Mouse (Mus musculus) embryo, embryonic 10.5 days (tissue): ENCODE data around the gene Shisa3.

ENCODE experiments used
- DNase-seq: peaks from one replicate; pipeline ENCODE4 v3.0.0-alpha.2; 2015; ENCODE audit warnings: low spot score

The Shisa3 gene

DNA sequence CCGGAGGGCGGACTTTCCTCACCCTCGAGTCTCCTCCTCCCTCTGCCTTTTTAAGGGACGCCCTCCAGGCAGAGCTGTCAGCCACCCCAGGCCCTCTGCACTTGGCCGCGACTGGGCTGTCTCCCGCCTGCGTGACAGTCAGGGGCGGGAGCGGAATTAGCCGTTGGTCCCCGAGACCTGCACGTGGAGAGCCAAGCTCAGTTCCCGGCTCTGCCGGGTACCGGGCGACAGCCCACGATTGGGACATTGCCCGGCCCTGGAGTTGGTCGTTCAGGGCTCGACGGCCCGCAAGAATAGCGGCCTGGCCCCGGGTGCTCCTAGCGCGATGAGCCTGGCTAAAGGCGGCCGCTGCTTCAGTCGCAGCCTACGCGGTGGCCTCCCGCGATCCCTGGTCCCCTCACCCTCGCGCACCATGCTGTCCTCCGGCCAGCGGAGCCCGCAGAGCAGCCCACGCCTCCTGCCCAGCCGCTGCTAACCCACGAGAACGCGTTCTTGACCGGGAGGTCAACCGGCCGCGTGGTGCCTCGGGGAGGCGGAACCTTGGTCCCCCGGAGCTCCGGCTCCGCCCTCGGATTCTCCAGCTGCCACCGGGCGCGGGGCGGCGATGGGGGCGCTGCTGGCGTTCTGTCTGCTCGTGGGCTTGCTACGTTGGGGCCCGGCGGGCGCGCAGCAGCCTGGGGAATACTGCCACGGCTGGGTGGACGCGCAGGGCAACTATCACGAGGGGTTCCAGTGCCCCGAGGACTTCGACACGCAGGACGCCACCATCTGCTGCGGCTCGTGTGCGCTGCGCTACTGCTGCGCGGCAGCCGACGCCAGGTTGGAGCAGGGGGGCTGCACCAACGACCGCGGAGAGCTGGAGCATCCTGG is at the start of gene Shisa3:
Shisa3 (plus strand) TSS at position 79 of the 870 bp plus-strand sequence.
- peak; percentile 71 for DNase-seq

DNA sequence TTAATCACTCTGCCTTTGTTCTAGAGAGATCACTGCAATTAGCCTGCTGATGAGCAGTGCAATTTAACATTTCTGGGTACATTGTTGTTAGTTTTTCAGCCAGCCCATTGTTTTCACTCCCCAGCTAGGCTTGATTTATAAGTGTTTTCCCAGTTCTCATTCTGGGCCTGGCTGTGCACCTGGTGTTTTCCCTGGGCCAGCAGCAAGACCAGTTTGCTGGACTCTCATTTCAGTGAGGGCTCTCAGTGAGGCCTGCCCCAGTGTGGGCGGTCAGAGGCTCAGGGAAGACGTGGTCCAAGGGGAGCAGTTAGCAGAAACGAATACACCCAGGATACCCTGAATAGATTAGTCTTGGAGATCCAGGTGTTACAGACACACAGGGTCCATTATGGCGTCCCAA is 49.0 kb upstream of the Shisa3 start:
- DNase-seq = no peak

DNA sequence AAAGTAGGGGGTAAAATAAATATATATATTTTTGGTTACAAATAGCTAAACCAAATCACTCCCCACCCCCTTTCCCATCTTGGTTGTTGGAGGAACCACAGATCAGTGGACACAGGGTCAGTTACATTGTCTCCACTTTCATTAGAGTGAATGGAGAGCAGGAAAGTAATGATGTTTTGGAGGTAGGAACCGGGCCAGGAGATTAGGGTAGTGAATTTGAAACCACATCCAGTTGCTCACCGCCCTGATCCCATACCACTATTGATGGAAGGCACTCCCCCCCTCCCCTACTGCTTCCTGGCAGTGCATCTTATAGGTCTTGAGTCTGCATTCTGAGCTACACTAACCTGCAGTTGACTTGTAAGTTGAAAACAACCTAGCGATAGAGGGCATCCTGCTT is 48.6 kb upstream of the Shisa3 start:
- no peak for DNase-seq

- DNase-seq = peak; percentile 25
Measured at GRCm38 (mm10) chr5:67572552-67573155, 35.0 kb upstream of the Shisa3 start.

DNA sequence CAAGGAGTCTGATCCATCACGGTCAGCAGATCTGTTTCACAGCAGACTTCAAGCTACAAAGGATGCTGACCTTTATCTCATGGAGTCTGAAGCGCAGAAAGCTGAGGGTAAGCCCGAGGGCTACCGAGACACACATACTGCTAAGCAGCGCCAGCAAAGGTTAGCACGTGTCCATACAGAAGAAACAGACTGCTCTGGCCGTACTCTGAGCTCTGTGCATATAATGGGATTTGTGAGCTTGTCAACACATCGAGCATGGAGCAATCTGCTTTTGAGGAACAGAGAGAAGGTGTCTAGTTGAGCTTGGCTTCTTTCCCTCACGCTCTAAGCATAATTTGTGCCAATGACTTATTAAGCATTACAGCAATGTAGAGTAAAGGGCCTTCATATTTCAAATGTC is 33.6 kb upstream of the Shisa3 start:
- DNase-seq = no peak

- DNase-seq = no peak
Measured at GRCm38 (mm10) chr5:67575705-67576104, 32.0 kb upstream of the Shisa3 start.

GRCm38 (mm10) chr5:67579725-67580633 is 27.7 kb upstream of the Shisa3 start:
- DNase-seq = peak; percentile 57

GRCm38 (mm10) chr5:67595070-67595469 is 12.6 kb upstream of the Shisa3 start:
- DNase-seq = no peak

DNA sequence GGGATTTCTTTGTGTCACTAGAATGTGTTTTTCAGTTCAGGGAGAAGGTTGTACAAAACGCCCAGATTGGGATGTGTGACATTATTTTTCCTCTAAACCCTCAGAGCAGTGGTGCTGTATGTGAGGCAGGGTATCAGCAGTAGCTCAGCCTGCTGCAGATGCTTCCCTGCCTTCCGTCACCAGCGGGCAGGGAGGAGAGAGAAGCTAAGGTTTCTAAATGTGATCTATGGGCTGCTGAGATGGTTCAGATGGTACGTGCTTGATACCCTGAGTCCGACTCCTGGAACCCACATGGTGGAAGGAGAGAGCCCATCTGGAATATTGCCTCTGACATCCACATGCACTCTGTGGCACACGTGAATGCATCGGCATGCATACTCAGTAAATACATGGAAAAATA is 12.1 kb upstream of the Shisa3 start:
- no peak for DNase-seq

DNA sequence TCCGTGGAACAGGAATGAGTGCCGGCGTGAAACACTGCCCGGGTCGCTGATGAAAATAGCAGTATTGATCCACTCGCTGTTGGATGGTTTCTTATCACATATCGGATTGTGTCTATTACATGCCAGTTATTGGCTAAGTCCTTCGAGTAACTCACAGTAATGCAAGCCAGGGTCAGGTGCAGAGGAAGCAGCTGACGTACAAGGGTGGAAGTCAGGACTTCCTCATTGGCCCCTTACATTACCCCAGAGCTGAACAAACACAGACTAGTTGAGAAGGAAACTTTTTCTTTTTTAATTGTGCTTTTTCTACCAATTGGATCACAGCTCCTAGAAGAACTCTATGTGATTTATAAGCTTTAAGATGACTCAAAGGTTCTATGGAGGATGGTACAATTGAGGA is 7.7 kb upstream of the Shisa3 start:
- no peak for DNase-seq

- DNase-seq = peak; percentile 57
Measured at GRCm38 (mm10) chr5:67605951-67606350, 1.7 kb upstream of the Shisa3 start.

DNA sequence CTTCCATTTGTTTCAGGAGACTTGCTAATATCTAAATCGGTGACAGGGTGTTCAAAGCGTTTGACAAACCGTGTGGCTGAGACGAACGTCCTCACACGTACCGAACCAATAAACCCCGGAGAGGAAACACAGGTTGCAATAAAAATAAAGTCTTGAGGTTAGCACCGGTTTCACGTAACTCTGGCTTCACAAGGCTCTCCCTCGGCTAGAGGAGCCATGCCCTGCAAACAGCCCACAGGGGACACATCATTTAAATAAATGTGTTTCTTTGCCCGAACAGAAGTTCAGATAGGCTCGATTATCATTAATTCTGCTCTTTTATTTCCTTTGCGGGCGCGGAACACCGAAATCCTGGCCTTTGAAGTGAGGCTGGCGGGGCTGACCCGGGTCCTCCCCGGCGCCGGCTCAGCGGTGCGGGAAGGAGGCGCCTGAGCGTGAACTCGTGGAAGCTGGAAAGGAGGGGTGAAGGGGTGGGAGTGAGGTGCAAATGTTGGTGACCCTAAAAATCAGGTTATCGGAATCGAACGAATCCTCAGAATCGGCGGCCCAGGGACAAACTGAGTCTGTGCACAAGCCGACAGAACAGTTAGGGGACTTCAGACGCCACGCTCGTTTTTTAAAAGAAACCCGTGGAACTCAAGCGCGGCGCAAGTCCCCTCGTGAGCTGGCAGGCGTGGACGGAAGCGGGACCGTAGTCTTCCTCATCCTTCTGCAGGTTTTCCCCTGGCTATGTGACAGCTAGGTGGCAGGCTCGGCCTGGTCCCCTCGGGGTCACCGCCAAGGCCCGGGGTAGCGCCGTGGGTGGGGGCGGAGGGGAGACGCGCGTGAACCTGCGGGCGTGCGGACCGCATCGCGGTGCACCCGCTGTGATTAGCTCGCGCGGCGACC is 522 bp upstream of the Shisa3 start:
- DNase-seq = peak; percentile 71

DNA sequence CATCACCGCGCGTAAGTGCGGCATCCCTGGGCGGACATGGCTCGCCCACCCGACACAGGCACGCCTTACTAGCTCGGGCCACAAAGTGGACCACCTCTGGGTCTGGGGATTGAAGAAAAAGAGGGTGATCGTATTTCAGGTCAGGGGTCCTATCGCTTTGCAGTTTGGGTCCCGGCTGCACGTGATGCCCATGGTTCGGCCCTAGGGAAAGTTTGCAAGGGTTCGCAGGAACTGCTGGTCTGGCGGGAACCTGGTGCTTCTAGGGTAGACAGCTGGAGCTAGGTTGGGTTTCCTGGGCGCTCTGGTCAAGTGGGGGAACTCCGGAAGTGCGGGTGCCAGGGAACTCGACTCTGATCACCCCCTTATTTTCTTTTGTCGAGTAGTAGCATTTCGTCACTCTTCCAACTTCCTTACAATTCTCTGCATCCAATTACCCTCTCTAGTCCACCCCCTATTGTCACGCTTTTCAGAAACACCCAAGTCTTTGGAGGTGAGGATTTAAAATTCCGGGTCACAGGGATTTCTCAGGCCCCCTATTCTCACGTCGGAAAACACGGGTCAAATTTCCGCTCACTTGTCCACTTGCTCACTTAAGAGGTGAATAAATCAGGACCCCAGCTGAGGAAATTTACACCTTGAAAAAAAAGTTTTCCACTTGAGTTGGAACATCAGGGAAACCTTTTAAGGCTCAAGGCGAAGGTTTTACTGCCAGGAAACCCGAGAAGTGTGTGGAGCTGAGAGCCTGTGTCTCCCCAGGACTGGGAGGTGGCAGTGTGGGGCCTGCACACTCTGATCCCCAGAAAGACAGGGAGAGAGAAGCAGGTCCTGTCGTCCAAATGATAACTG is 1.2 kb downstream of the Shisa3 start:
- DNase-seq = peak; percentile 52

GRCm38 (mm10) chr5:67609520-67609837 is 1.8 kb downstream of the Shisa3 start:
- DNase-seq = peak; percentile 34

GRCm38 (mm10) chr5:67621230-67621629 is 13.5 kb downstream of the Shisa3 start:
- no peak for DNase-seq

- DNase-seq = no peak
Measured at GRCm38 (mm10) chr5:67628180-67628940, 20.7 kb downstream of the Shisa3 start.

DNA sequence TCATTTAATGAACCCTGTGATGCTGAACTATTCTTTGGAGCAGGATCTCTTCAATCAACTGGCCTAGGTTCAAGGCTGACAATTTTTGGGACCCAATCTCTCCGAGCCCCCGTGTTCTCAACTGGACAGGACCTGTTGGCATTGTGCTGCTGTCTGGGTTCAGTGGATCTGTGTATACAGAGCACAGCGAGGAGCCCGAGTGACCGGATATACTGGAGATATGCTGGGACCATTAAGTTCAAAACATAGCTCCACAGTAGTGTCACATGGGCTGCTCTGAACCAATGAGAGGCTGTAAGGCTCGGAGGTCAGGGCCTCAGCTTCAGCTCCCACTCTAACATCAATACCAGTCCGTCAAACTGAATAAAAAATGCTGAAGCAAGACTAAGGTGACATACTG is 21.8 kb downstream of the Shisa3 start:
- no peak for DNase-seq

DNA sequence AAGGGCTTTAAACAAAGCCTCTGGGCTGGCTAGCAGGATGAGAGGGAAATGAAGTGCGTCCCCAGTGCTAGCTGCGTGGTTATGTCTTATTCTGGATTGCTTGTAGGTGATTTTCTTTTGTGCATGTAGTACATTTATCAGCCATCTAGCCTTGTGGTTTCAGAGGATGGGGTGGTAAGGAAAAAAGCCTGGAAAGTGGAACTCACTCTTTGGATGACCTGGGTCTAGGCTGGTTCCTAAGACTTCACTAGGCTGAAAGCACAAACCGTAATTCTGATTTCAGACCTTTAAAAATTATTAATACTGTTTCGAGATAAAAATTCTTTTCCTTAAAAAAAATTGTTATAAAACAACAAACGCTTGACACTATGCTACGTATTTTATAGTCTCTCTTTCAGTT is 22.2 kb downstream of the Shisa3 start:
- peak; percentile 31 for DNase-seq

DNA sequence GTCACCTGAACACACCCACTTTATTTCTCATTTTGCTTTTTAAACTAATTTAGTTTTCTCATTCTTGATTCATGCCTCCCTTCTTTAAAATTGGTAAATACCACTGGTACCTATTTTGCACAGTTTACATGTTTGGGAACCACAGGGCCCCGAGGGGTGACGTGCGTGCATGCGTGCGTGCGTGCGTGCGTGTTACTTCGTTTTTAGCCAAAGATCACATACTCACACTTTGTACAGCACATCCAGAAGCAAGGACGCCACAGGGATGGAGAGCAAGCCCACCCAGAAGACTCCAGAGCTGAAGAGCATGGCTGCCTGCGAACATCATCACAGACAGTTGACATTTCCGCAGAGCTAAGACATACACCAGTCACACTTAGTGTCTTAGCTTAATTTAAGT is 23.6 kb downstream of the Shisa3 start:
- no peak for DNase-seq
